Mouse (Mus musculus): Measurements from ENCODE around the gene Atn1.
"Not testable (repeated sequence)": the region's sequence is repeated elsewhere in the genome, so short reads cannot be mapped to it uniquely, and the experiment has no call there.

Atn1 gene

GRCm38 (mm10) chr6:124755831-124756595, at the start of gene Atn1, which contains the start of gene Gm45234:
Gene Atn1 (minus strand): TSS chr6:124756524.
Gene Gm45234 (minus strand): TSS chr6:124756021.
- DNase-seq (ENCODE audit: low spot score), result peak; percentile 77

GRCm38 (mm10) chr6:124805341-124806321, 49.3 kb upstream of the Atn1 start:
- DNase-seq (ENCODE audit: low spot score), result peak; percentile 96

- DNase-seq (ENCODE audit: low spot score), result no peak
Observed at GRCm38 (mm10) chr6:124804341-124804740, 48.0 kb upstream of the Atn1 start.

- not testable (repeated sequence) for DNase-seq (ENCODE audit: low spot score)
Observed at GRCm38 (mm10) chr6:124803691-124804090, 47.4 kb upstream of the Atn1 start.

- DNase-seq (ENCODE audit: low spot score), result no peak
Observed at GRCm38 (mm10) chr6:124803061-124803460, 46.7 kb upstream of the Atn1 start.

GRCm38 (mm10) chr6:124802400-124802799, 46.1 kb upstream of the Atn1 start:
- DNase-seq (ENCODE audit: low spot score), result peak; percentile 57

GRCm38 (mm10) chr6:124796200-124796599, 39.9 kb upstream of the Atn1 start:
- DNase-seq (ENCODE audit: low spot score), result no peak

GRCm38 (mm10) chr6:124795781-124796180, 39.5 kb upstream of the Atn1 start:
- no peak for DNase-seq (ENCODE audit: low spot score)

- DNase-seq (ENCODE audit: low spot score), result no peak
Observed at GRCm38 (mm10) chr6:124791911-124792310, 35.6 kb upstream of the Atn1 start.

GRCm38 (mm10) chr6:124790121-124790520, 33.8 kb upstream of the Atn1 start:
- no peak for DNase-seq (ENCODE audit: low spot score)

GRCm38 (mm10) chr6:124789519-124789918, 33.2 kb upstream of the Atn1 start:
- DNase-seq (ENCODE audit: low spot score), result peak; percentile 53

GRCm38 (mm10) chr6:124787722-124788121, 31.4 kb upstream of the Atn1 start:
- no peak for DNase-seq (ENCODE audit: low spot score)

GRCm38 (mm10) chr6:124786756-124787420, 30.6 kb upstream of the Atn1 start:
- DNase-seq (ENCODE audit: low spot score), result no peak

- peak; percentile 36 for DNase-seq (ENCODE audit: low spot score)
Observed at GRCm38 (mm10) chr6:124782436-124782835, 26.1 kb upstream of the Atn1 start.

- DNase-seq (ENCODE audit: low spot score), result no peak
Observed at GRCm38 (mm10) chr6:124780917-124781316, 24.6 kb upstream of the Atn1 start.

GRCm38 (mm10) chr6:124779984-124780416, 23.7 kb upstream of the Atn1 start:
- DNase-seq (ENCODE audit: low spot score), result no peak

GRCm38 (mm10) chr6:124779222-124779983, 23.1 kb upstream of the Atn1 start, which contains the start of gene Lrrc23:
Gene Lrrc23 (minus strand): TSS chr6:124779727.
- no peak for DNase-seq (ENCODE audit: low spot score)

- no peak for DNase-seq (ENCODE audit: low spot score)
Observed at GRCm38 (mm10) chr6:124770511-124770910, 14.2 kb upstream of the Atn1 start.

- DNase-seq (ENCODE audit: low spot score), result no peak
Observed at GRCm38 (mm10) chr6:124770013-124770412, 13.7 kb upstream of the Atn1 start.

GRCm38 (mm10) chr6:124769101-124769765, 12.9 kb upstream of the Atn1 start, which contains the start of gene Eno2:
Gene Eno2 (minus strand): TSS chr6:124769673.
- DNase-seq (ENCODE audit: low spot score), result peak; percentile 58

GRCm38 (mm10) chr6:124768704-124769044, 12.3 kb upstream of the Atn1 start:
- DNase-seq (ENCODE audit: low spot score), result no peak

Measured in yolk sac, embryonic 10.5 days (tissue).